Mouse (Mus musculus): ENCODE results near the gene Sox12.

DNA sequence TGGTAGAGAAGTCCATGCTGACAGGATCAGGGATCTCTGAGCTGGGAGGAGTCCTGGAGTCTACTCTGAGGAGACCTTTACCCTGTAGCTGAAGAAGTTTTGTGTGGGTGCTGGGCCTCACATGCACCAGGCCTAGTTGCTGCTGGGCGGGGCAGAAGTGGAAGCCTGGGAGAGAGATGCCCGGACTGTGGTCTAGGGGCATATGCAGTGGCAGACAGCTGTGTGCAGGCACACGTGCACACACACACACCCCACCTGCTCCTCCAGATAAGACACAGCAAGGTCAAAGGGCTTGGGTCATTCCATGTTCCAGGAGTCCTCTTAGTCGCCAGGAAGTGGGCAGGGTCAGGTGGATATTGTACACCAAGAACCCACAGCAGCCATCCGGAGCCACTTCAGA lies 38.2 kb downstream of the Sox12 start:
- no peak for TF ChIP-seq CTCF (IDR thresholded peaks at IDR 0.05; ENCODE audit: low read depth)
- TF ChIP-seq EP300 (IDR thresholded peaks at IDR 0.05; ENCODE audit: low read depth), result no peak

Measured in liver, embryonic 14.5 days (tissue).